Mouse (Mus musculus) heart, adult 2 months (tissue): ENCODE measurements around the gene Baz1a.
A peak's percentile ranks its signal among the peaks of the same experiment; 100 is the strongest.

Experiments
- CTCF ChIP-seq: fragments of 200-600 bp; IDR thresholded peaks from 2 replicates; pipeline ENCODE4 v1.8.1; 2022; ENCODE audit warnings: antibody characterized with exemption, mild to moderate bottlenecking, moderate library complexity
- EP300 ChIP-seq: fragments of 200-500 bp; IDR thresholded peaks from 2 replicates; pipeline ENCODE4 v1.6.1; 2011; ENCODE audit warnings: low read depth, low read length, control low read depth; ENCODE audit not compliant: insufficient read depth
- POLR2A ChIP-seq: fragments of 200-500 bp; IDR thresholded peaks from 2 replicates; pipeline ENCODE4 v1.6.1; 2011; ENCODE audit warnings: mild to moderate bottlenecking, low read depth, low read length, control low read depth; ENCODE audit not compliant: insufficient read depth

- TF ChIP-seq CTCF (no peak), POLR2A (no peak), EP300 (0 out of 2 replicates have a peak, but pooled peaks have one; percentile 50)
Observed at GRCm38 (mm10) chr12:54874711-54875110, 139.4 kb downstream of the Baz1a start.
